Mouse (Mus musculus) stomach, embryonic 15.5 days (tissue): Measurements from ENCODE around the gene Ptprr. TPM values are rescaled to one million over a fixed set of nuclear protein-coding genes. Genes with fewer than 3 reads are reported as not detected.

Source experiments
- ATAC-seq: fragments of 200-750 bp; cut with Nextera tagmentation; 2 replicates; pipeline ENCODE4 v1.8.0; 2017; ENCODE audit warnings: low read depth, moderate number of reproducible peaks, moderate TSS enrichment; ENCODE audit not compliant: insufficient read depth, low FRiP score
- H3K27ac ChIP-seq: fragments of 300-500 bp; sonication (generic); 2 replicates; pipeline ENCODE4 v1.5.1; 2015; ENCODE audit warnings: mild to moderate bottlenecking, inconsistent platforms
- H3K27me3 ChIP-seq: fragments of 300-500 bp; sonication (generic); replicated peaks from 2 replicates; pipeline ENCODE4 v1.6.1; 2015; ENCODE audit warnings: inconsistent platforms
- H3K36me3 ChIP-seq: fragments of 300-500 bp; sonication (generic); 2 replicates; pipeline ENCODE4 v1.6.1; 2015; ENCODE audit warnings: inconsistent platforms
- H3K4me1 ChIP-seq: fragments of 300-500 bp; sonication (generic); 2 replicates; pipeline ENCODE4 v1.6.1; 2015; ENCODE audit warnings: inconsistent platforms
- H3K4me2 ChIP-seq: fragments of 300-500 bp; sonication (generic); 2 replicates; pipeline ENCODE4 v1.6.1; 2015; ENCODE audit warnings: mild to moderate bottlenecking, inconsistent platforms
- H3K4me3 ChIP-seq: fragments of 300-500 bp; sonication (generic); replicated peaks from 2 replicates; pipeline ENCODE4 v1.5.1; 2015; ENCODE audit warnings: inconsistent platforms
- H3K9ac ChIP-seq: fragments of 300-500 bp; sonication (generic); 2 replicates; pipeline ENCODE4 v1.6.1; 2015; ENCODE audit warnings: inconsistent platforms
- H3K9me3 ChIP-seq: fragments of 300-500 bp; sonication (generic); 2 replicates; pipeline ENCODE4 v1.6.1; 2016; ENCODE audit warnings: inconsistent platforms
- WGBS: fragments of 180-500 bp; shearing (Covaris S2); methylation state at CpG from one replicate; pipeline ENCODE4 v1.1.7; 2015; 5-methylcytosine and 5-hydroxymethylcytosine counted together
- polyA plus RNA-seq: library from polyadenylated mRNA; unstranded; fragments of >200 nt; fragmentation: Nextera tagmentation; extraction: Ambion mirVana; gene quantifications from 2 replicates; pipeline ENCODE4 v1.2.1, GENCODE M21; 2015

Ptprr gene
- polyA plus RNA-seq, 1 experiment from 2014 or later = 2.6 TPM

DNA sequence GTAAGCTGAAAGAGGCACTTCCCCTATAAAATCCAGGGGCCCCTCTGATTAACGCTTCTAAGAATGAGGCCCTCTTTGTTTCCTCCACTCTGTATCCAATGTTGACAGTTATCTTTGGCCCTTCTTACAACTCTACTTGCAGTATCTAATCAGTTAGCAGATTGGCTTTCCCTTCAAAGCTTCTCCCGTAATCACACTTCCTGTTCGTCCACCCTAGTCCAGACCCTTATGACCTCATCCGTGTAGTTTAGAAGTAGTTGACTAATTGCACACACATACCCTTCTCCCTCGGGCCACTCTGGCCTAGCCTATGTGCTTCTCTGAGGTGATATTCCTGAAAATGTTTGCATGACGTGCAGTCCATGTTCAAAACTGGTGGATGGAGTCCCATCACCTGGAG, 236.0 kb downstream of the Ptprr start:
- Histone ChIP-seq H3K27ac (no peak overlapping the region), H3K9me3 (no peaks in the 10 kb centered on the region), H3K36me3 (no peaks in the 10 kb centered on the region), H3K9ac (no peak overlapping the region), H3K27me3 (no peaks in the 10 kb centered on the region), H3K4me3 (no peak overlapping the region), H3K4me2 (no peak overlapping the region), H3K4me1 (no peaks in the 10 kb centered on the region)
- peak; percentile 84 for ATAC-seq
- WGBS = 34% methylated on average over 6 of the region's 6 CpGs

GRCm38 (mm10) chr10:116259298-116259697, 241.3 kb downstream of the Ptprr start:
- H3K4me2 ChIP-seq = no peak overlapping the region
- WGBS = 70% methylated on average over 4 of the region's 4 CpGs
- H3K4me1 ChIP-seq = no peaks in the 10 kb centered on the region
- no peak overlapping the region for H3K4me3 ChIP-seq
- H3K27ac ChIP-seq = no peak overlapping the region
- H3K9ac ChIP-seq = no peak overlapping the region
- ATAC-seq = no peak
- no peaks in the 10 kb centered on the region for H3K27me3 ChIP-seq
- H3K36me3 ChIP-seq = no peaks in the 10 kb centered on the region
- H3K9me3 ChIP-seq = no peaks in the 10 kb centered on the region

DNA sequence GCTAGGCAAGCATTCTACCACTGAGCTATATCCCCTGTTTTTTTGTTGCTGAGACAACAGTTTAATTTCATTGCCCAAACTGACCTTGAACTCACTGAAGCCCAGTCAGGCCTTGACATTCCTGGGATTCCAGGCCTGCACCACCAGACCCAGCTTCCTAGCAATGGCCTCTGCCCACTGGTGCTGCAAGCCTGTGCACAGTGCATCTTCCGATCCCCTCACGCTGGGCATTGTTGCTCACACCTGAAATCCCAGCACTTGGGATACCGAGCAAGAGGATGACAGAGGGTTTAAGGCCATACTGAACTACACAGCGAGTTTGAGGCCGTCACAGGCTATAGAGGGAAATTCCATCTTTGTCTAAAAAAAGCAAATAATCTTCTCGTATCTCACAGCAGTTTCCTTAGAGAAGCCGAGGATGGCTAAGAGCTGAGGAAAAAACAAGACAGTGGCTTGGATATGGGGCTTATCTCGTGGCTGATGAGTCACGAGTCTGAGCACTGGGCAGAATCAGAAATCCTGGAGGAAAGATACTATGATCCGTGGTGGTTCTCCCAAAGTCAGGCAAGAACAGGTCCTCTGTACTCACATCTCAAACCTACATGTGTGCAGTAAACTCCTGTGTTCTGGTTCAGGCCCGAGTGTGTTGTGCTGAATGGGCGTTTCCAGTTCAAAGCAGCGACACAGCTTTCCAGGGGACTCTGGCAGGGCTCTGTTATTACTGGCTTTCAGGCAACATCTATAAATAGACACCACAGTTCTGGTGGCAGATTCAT, 242.8 kb downstream of the Ptprr start:
- Histone ChIP-seq H3K9ac (no peak overlapping the region), H3K4me1 (no peaks in the 10 kb centered on the region), H3K4me2 (no peak overlapping the region), H3K9me3 (no peaks in the 10 kb centered on the region), H3K27me3 (no peaks in the 10 kb centered on the region), H3K36me3 (no peaks in the 10 kb centered on the region), H3K27ac (no peak overlapping the region; the same call in 1 of the 2 replicates), H3K4me3 (no peak overlapping the region)
- WGBS = 52% methylated on average over 13 of the region's 13 CpGs
- no peak for ATAC-seq

DNA sequence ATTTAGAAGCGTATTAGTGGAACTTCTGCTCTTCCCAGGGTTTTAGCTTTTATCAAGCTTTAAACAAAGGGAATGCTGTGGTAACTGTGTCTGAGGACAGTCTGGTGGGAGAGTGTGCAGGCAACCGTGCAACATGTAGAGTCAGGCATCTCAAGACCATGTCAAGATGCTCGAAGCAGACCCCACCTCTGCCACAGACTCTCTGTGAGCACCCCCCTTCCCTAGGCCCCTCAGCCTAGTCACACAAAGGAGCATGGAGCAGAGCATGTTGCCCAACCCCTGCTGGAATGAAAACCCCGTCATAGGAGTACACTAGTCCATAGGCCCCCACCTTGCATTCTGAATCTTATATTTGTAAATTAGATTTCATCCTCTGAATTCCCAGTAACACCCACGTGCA, 243.5 kb downstream of the Ptprr start:
- Histone ChIP-seq H3K4me3 (no peak overlapping the region), H3K27me3 (no peaks in the 10 kb centered on the region), H3K9ac (no peak overlapping the region), H3K4me1 (no peaks in the 10 kb centered on the region), H3K9me3 (no peaks in the 10 kb centered on the region), H3K36me3 (no peaks in the 10 kb centered on the region), H3K27ac (no peak overlapping the region), H3K4me2 (no peak overlapping the region)
- no peak for ATAC-seq
- 59% methylated on average over 5 of the region's 5 CpGs for WGBS

DNA sequence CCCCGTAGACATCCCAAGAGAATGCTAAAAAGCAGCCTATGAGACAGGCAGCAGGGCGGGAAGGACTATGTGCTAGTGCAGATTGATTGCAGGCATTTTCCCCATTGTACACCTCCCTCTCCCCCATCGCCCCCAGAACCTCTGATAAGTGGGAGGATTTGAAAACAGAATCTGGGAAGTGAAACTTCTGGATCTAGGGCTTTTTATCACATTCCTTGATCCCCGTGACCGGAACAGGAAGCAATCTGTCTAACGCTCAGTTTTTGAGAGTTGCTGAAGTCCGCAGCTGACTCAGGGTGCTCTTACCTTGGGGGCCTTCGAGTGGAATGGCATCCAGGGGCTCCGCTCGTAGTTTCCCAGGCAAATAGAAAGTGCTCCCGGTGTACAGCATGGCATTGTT, 246.5 kb downstream of the Ptprr start:
- Histone ChIP-seq H3K4me2 (no peak overlapping the region), H3K27ac (no peak overlapping the region), H3K4me3 (no peak overlapping the region), H3K4me1 (no peaks in the 10 kb centered on the region), H3K36me3 (no peaks in the 10 kb centered on the region), H3K9me3 (no peaks in the 10 kb centered on the region), H3K9ac (no peak overlapping the region), H3K27me3 (no peaks in the 10 kb centered on the region)
- ATAC-seq = no peak
- 59% methylated on average over 11 of the region's 11 CpGs for WGBS

GRCm38 (mm10) chr10:116266561-116267433, 248.8 kb downstream of the Ptprr start:
- no peak overlapping the region for H3K4me3 ChIP-seq
- H3K36me3 ChIP-seq = no peaks in the 10 kb centered on the region
- H3K9me3 ChIP-seq = no peaks in the 10 kb centered on the region
- no peaks in the 10 kb centered on the region for H3K4me1 ChIP-seq
- H3K9ac ChIP-seq = no peak overlapping the region
- 73% methylated on average over 15 of the region's 15 CpGs for WGBS
- peak; percentile 61; the same call in 1 of the 2 replicates for ATAC-seq
- no peaks in the 10 kb centered on the region for H3K27me3 ChIP-seq
- H3K27ac ChIP-seq = peak overlapping the region; percentile 35; the same call in 1 of the 2 replicates
- no peak overlapping the region for H3K4me2 ChIP-seq

DNA sequence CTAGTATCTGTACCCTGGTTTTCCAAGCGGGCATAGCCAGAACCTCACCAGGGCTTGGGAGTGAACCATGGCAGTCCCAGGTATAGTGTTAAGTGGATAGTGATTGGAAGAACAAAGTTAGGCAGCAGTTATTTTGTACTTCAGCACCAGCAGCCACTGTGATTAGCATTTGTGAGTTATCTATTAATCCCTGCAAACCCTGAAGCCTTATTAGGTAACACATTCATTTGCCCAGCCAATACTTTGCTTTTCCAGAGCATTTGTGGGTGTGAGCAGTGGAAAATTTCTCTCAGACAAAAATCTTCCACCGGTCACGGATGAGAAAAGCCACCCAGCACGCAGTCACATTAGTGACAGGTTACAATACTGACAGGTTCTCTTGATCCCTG, 249.4 kb downstream of the Ptprr start:
- no peaks in the 10 kb centered on the region for H3K27me3 ChIP-seq
- no peak for ATAC-seq
- H3K4me2 ChIP-seq = no peak overlapping the region
- no peak overlapping the region for H3K27ac ChIP-seq
- H3K9ac ChIP-seq = no peak overlapping the region
- no peaks in the 10 kb centered on the region for H3K4me1 ChIP-seq
- H3K36me3 ChIP-seq = no peaks in the 10 kb centered on the region
- H3K9me3 ChIP-seq = no peaks in the 10 kb centered on the region
- WGBS = 62% methylated on average over 4 of the region's 4 CpGs
- H3K4me3 ChIP-seq = no peak overlapping the region

DNA sequence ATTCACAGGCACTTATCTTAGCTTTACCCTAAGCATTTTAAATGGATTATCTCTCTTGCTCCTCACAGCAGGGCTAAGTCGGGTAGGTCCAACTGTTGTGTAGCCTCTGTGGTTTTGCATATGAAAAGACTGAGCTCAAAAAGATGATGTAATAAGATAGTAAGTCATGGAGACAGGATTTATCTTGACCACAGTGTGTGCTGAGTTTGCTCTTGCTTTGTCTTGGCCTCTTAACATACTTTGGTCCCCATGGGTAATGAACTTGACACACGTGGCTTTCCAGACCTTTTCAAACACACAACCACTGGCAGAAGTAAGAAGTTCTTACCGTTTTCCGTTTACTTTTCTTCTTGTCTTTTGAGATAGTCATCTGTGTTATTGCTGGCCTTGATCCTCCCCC, 250.3 kb downstream of the Ptprr start:
- WGBS = 41% methylated on average over 4 of the region's 4 CpGs
- no peak overlapping the region for H3K9ac ChIP-seq
- H3K27ac ChIP-seq = no peak overlapping the region
- H3K4me3 ChIP-seq = no peak overlapping the region
- H3K36me3 ChIP-seq = no peaks in the 10 kb centered on the region
- ATAC-seq = no peak
- H3K27me3 ChIP-seq = no peaks in the 10 kb centered on the region
- no peaks in the 10 kb centered on the region for H3K4me1 ChIP-seq
- no peaks in the 10 kb centered on the region for H3K9me3 ChIP-seq
- no peak overlapping the region for H3K4me2 ChIP-seq

- H3K27me3 ChIP-seq = no peaks in the 10 kb centered on the region
- no peak overlapping the region for H3K4me2 ChIP-seq
- WGBS = 77% methylated on average over 12 of the region's 12 CpGs
- no peaks in the 10 kb centered on the region for H3K36me3 ChIP-seq
- H3K9ac ChIP-seq = no peak overlapping the region
- H3K9me3 ChIP-seq = no peaks in the 10 kb centered on the region
- no peak overlapping the region for H3K27ac ChIP-seq
- ATAC-seq = no peak
- no peaks in the 10 kb centered on the region for H3K4me1 ChIP-seq
- no peak overlapping the region for H3K4me3 ChIP-seq
These were observed 252.8 kb downstream of the Ptprr start for GRCm38 (mm10) chr10:116270646-116271469.

GRCm38 (mm10) chr10:116271470-116271915, 253.5 kb downstream of the Ptprr start:
- Histone ChIP-seq H3K4me3 (no peak overlapping the region), H3K36me3 (no peaks in the 10 kb centered on the region), H3K4me1 (no peaks in the 10 kb centered on the region), H3K9me3 (no peaks in the 10 kb centered on the region), H3K27ac (no peak overlapping the region), H3K4me2 (no peak overlapping the region), H3K9ac (no peak overlapping the region), H3K27me3 (no peaks in the 10 kb centered on the region)
- no peak for ATAC-seq
- 80% methylated on average over 10 of the region's 10 CpGs for WGBS

DNA sequence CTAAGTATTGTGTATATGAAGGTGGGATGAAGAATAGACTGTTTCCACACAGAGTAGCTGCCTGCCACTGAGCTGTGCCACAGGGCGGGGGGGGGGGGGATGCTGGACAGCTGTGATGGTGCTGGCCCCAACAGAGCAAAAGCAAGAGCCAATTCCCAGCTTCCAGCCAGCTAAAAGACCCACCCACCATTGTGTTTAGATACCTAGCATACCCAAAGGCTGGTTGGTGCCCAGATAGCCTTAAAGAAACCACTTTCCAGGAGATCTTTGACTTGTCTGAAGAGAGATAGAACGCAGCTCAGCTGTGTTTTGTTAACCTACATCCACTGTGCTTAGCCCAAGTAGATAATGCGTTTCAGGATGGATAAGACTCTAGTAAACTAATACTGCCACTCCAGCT, 254.1 kb downstream of the Ptprr start:
- Histone ChIP-seq H3K4me2 (no peak overlapping the region), H3K36me3 (no peaks in the 10 kb centered on the region), H3K9ac (no peak overlapping the region), H3K4me1 (no peaks in the 10 kb centered on the region), H3K27ac (no peak overlapping the region), H3K27me3 (no peaks in the 10 kb centered on the region), H3K9me3 (no peaks in the 10 kb centered on the region), H3K4me3 (no peak overlapping the region)
- WGBS = 49% methylated on average over 3 of the region's 3 CpGs
- ATAC-seq = no peak
